Mouse (Mus musculus) intestine, postnatal 0 days (tissue): ENCODE measurements around the gene Upf1. TPM values are rescaled to one million over a fixed set of nuclear protein-coding genes. Genes with fewer than 3 reads are reported as not detected.

Experiments
- ATAC-seq: fragments of 200-750 bp; cut with Nextera tagmentation; 2 replicates; pipeline ENCODE4 v1.8.0; 2017; ENCODE audit warnings: mild to moderate bottlenecking, moderate TSS enrichment, moderate library complexity
- H3K27ac ChIP-seq: fragments of 300-500 bp; sonication (generic); 2 replicates; pipeline ENCODE4 v1.5.1; 2014; ENCODE audit warnings: mild to moderate bottlenecking, low read depth, low read length, moderate library complexity
- H3K27me3 ChIP-seq: fragments of 300-500 bp; sonication (generic); replicated peaks from 2 replicates; pipeline ENCODE4 v1.6.1; 2014; ENCODE audit warnings: low read length, mixed read lengths; ENCODE audit not compliant: control insufficient read depth, insufficient read depth
- H3K36me3 ChIP-seq: fragments of 300-500 bp; sonication (generic); 2 replicates; pipeline ENCODE4 v1.6.1; 2014; ENCODE audit warnings: mild to moderate bottlenecking, moderate library complexity; ENCODE audit not compliant: control insufficient read depth, insufficient read depth
- H3K4me1 ChIP-seq: fragments of 300-500 bp; sonication (generic); replicated peaks from 2 replicates; pipeline ENCODE4 v1.6.1; 2014; ENCODE audit warnings: antibody characterized with exemption, low read length, mixed read lengths; ENCODE audit not compliant: control insufficient read depth, insufficient read depth
- H3K4me2 ChIP-seq: fragments of 300-500 bp; sonication (generic); replicated peaks from 2 replicates; pipeline ENCODE4 v1.6.1; 2014; ENCODE audit warnings: low read depth, mild to moderate bottlenecking, moderate library complexity
- H3K4me3 ChIP-seq: fragments of 300-500 bp; sonication (generic); 2 replicates; pipeline ENCODE4 v1.5.1; 2014; ENCODE audit warnings: low read depth, low read length
- H3K9ac ChIP-seq: fragments of 300-500 bp; sonication (generic); 2 replicates; pipeline ENCODE4 v1.6.1; 2014; ENCODE audit warnings: mild to moderate bottlenecking, low read depth, low read length
- H3K9me3 ChIP-seq: fragments of 300-500 bp; sonication (generic); 2 replicates; pipeline ENCODE4 v1.6.1; 2016; ENCODE audit warnings: mixed run types; ENCODE audit not compliant: control insufficient read depth
- CTCF ChIP-seq: sonication (generic); IDR thresholded peaks from 2 replicates; pipeline ENCODE4 v1.5.1; 2016; ENCODE audit warnings: low read depth, mild to moderate bottlenecking, control low read depth, antibody characterized with exemption, moderate library complexity
- WGBS: fragments of 180-500 bp; shearing (Covaris S2); extraction: QIAGEN DNeasy Blood & Tissue Kit; methylation state at CpG from one replicate; pipeline ENCODE4 v1.1.7; 2014; 5-methylcytosine and 5-hydroxymethylcytosine counted together
- polyA plus RNA-seq: library from polyadenylated mRNA; unstranded; fragments of >200 nt; fragmentation: Nextera tagmentation; extraction: Ambion mirVana; gene quantifications from 2 replicates; pipeline ENCODE4 v1.2.1, GENCODE M21; 2015

The Upf1 gene
- polyA plus RNA-seq, 1 experiment from 2014 or later, result 10.1 TPM

GRCm38 (mm10) chr8:70343076-70343475 lies 10.0 kb downstream of the Upf1 start:
- Histone ChIP-seq H3K4me3 (no peak overlapping the region), H3K27me3 (no peaks in the 10 kb centered on the region), H3K9ac (no peak overlapping the region), H3K4me1 (0 out of 2 replicates have a peak, but pooled peaks cover 6% of the 10 kb centered on the region), H3K9me3 (no peaks in the 10 kb centered on the region), H3K4me2 (no peak overlapping the region), H3K27ac (0 out of 2 replicates have a peak overlapping the region, but pooled peaks have one; percentile 15), H3K36me3 (peaks cover 63% of the 10 kb centered on the region)
- no peak for ATAC-seq
- no peak for TF ChIP-seq CTCF
- WGBS, result 83% methylated on average over 7 of the region's 7 CpGs

- no peaks in the 10 kb centered on the region for H3K9me3 ChIP-seq
- no peak for TF ChIP-seq CTCF
- H3K4me2 ChIP-seq, result no peak overlapping the region
- H3K4me1 ChIP-seq, result no peaks in the 10 kb centered on the region
- no peak for ATAC-seq
- H3K9ac ChIP-seq, result no peak overlapping the region
- H3K36me3 ChIP-seq, result peaks cover 74% of the 10 kb centered on the region
- H3K27ac ChIP-seq, result no peak overlapping the region
- H3K4me3 ChIP-seq, result no peak overlapping the region
- no peaks in the 10 kb centered on the region for H3K27me3 ChIP-seq
- WGBS, result 92% methylated on average over 14 of the region's 14 CpGs
These were observed 11.1 kb downstream of the Upf1 start for GRCm38 (mm10) chr8:70342007-70342406.

GRCm38 (mm10) chr8:70340659-70341058 lies 12.4 kb downstream of the Upf1 start:
- H3K9me3 ChIP-seq, result no peaks in the 10 kb centered on the region
- no peaks in the 10 kb centered on the region for H3K4me1 ChIP-seq
- no peak for TF ChIP-seq CTCF
- 88% methylated on average over 7 of the region's 7 CpGs for WGBS
- no peaks in the 10 kb centered on the region for H3K27me3 ChIP-seq
- no peak for ATAC-seq
- no peak overlapping the region for H3K4me3 ChIP-seq
- no peak overlapping the region for H3K27ac ChIP-seq
- H3K36me3 ChIP-seq, result peaks cover 78% of the 10 kb centered on the region
- H3K4me2 ChIP-seq, result no peak overlapping the region
- no peak overlapping the region for H3K9ac ChIP-seq

- H3K9me3 ChIP-seq, result no peaks in the 10 kb centered on the region
- no peak overlapping the region for H3K27ac ChIP-seq
- peaks cover 96% of the 10 kb centered on the region for H3K36me3 ChIP-seq
- H3K4me3 ChIP-seq, result no peak overlapping the region
- H3K4me2 ChIP-seq, result no peak overlapping the region
- TF ChIP-seq CTCF, result no peak
- no peaks in the 10 kb centered on the region for H3K27me3 ChIP-seq
- 86% methylated on average over 7 of the region's 7 CpGs for WGBS
- no peaks in the 10 kb centered on the region for H3K4me1 ChIP-seq
- ATAC-seq, result no peak
- no peak overlapping the region for H3K9ac ChIP-seq
These were observed 14.1 kb downstream of the Upf1 start for GRCm38 (mm10) chr8:70338931-70339330.

GRCm38 (mm10) chr8:70332878-70333202 lies 20.2 kb downstream of the Upf1 start:
- 94% methylated on average over 6 of the region's 6 CpGs for WGBS
- 0 out of 2 replicates have a peak, but pooled peaks have one; percentile 9 for ATAC-seq
- H3K9me3 ChIP-seq, result no peaks in the 10 kb centered on the region

GRCm38 (mm10) chr8:70332070-70332877 lies 20.8 kb downstream of the Upf1 start:
- Histone ChIP-seq H3K9ac (no peak overlapping the region), H3K4me2 (0 out of 2 replicates have a peak overlapping the region, but pooled peaks have one; percentile 18), H3K36me3 (peaks cover 61% of the 10 kb centered on the region)

More at GRCm38 (mm10) chr8:70332878-70333202, 20.2 kb downstream of the Upf1 start:
- Histone ChIP-seq H3K4me2 (no peak overlapping the region), H3K27me3 (no peaks in the 10 kb centered on the region), H3K27ac (no peak overlapping the region; the same call in 1 of the 2 replicates), H3K9ac (no peak overlapping the region), H3K36me3 (peaks cover 66% of the 10 kb centered on the region), H3K4me3 (no peak overlapping the region), H3K4me1 (no peaks in the 10 kb centered on the region)
- TF ChIP-seq CTCF, result no peak

More at GRCm38 (mm10) chr8:70332070-70332877, 20.8 kb downstream of the Upf1 start:
- peak; percentile 88 for TF ChIP-seq CTCF
- Histone ChIP-seq H3K4me1 (no peaks in the 10 kb centered on the region), H3K9me3 (no peaks in the 10 kb centered on the region), H3K27me3 (no peaks in the 10 kb centered on the region), H3K4me3 (no peak overlapping the region), H3K27ac (no peak overlapping the region)
- WGBS, result 37% methylated on average over 40 of the region's 41 CpGs
- ATAC-seq, result peak; percentile 61
